In the genomic region with DNA sequence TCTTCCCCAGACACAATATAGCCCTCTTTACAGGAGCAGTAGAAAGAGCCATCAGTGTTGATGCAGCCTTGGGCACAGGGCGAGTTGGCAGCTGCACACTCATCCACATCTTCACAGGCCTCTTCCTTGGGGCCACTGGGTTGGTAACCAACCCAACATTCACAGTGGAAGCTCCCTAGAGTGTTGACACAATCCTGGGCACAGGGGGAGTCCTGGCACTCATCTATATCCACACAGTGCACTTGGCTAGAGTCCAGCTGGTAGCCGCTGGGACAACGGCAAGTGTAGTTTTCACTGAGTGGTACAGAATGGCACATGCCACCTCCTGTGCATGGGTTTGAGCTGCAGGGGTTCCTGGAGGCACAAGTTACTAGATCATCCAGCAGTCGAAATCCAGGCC, we compare ENCODE assay signal across 9 mouse cellular contexts. TPM values are rescaled to one million over a fixed set of nuclear protein-coding genes. Genes with fewer than 3 reads are reported as not detected.
DNase-seq lines count a peak whose midpoint lies in the region; ATAC-seq and TF ChIP-seq lines count a peak whose summit lies in the region.
"Had no signal": no experiment of that assay in that cellular context is flagged by ENCODE, and none has a peak within 500 bp of the region (broad histone marks: within the 10 kb centered on the region; RNA-seq: fewer than 3 reads in every experiment).

No protein-coding gene starts in this region.

- ATAC-seq in limb, embryonic 14.5 days (ENCODE audit: low FRiP score, low read depth): no peak
- ATAC-seq in stomach, embryonic 15.5 days (ENCODE audit: insufficient read depth, low FRiP score, low read depth): no peak

- H3K27me3 ChIP-seq in limb, embryonic 14.5 days (ENCODE audit: control insufficient read depth, insufficient read depth, low read length): no peaks in the 10 kb centered on the region
- no peaks in the 10 kb centered on the region for H3K27me3 ChIP-seq in stomach, embryonic 15.5 days (replicated peaks)

- no peaks in the 10 kb centered on the region for H3K4me1 ChIP-seq in limb, embryonic 14.5 days (ENCODE audit: control insufficient read depth, insufficient read depth, low read length)
- H3K4me1 ChIP-seq in stomach, embryonic 15.5 days: no peaks in the 10 kb centered on the region

- DNase-seq in cerebellum, postnatal 10 days: peak; percentile 31 to 53
- no peak for DNase-seq in cerebellum, adult 11 months
- DNase-seq in thymus, postnatal 10 days (ENCODE audit: low spot score in 2 of 2): peak; percentile 4 to 13
- DNase-seq in thymus, adult 18-20 months: no peak
- DNase-seq in limb, embryonic 14.5 days (ENCODE audit: low spot score): no peak
- no peak for DNase-seq in urinary bladder, postnatal 36 days (ENCODE audit: low spot score in 2 of 2)
- DNase-seq in natural killer cell, adult 2 months (ENCODE audit: low spot score in 2 of 2): no peak

- H3K9ac ChIP-seq in limb, embryonic 14.5 days (ENCODE audit: low read depth, low read length, severe bottlenecking): no peak overlapping the region
- no peak overlapping the region for H3K9ac ChIP-seq in stomach, embryonic 15.5 days

- H3K4me2 ChIP-seq in limb, embryonic 14.5 days (replicated peaks; ENCODE audit: low read depth, low read length, severe bottlenecking): no peak overlapping the region
- H3K4me2 ChIP-seq in stomach, embryonic 15.5 days: no peak overlapping the region

- peak overlapping the region; percentile 14 for H3K4me3 ChIP-seq in limb, embryonic 14.5 days (replicated peaks; ENCODE audit: low read length)
- peak overlapping the region; percentile 16 for H3K4me3 ChIP-seq in stomach, embryonic 15.5 days (replicated peaks)

- WGBS in limb, embryonic 14.5 days: 81% methylated on average over 4 of the region's 4 CpGs
- 72% methylated on average over 4 of the region's 4 CpGs for WGBS in stomach, embryonic 15.5 days

- no peak for TF ChIP-seq POLR2A in limb, embryonic 14.5 days (IDR thresholded peaks at IDR 0.05; ENCODE audit: borderline replicate concordance, extremely low read depth, insufficient read depth, insufficient read length)

- no peak overlapping the region for H3K27ac ChIP-seq in limb, embryonic 14.5 days (replicated peaks; ENCODE audit: low read depth, low read length)
- H3K27ac ChIP-seq in stomach, embryonic 15.5 days: peak overlapping the region; percentile 36; the same call in 1 of the 2 replicates

- no peaks in the 10 kb centered on the region for H3K36me3 ChIP-seq in limb, embryonic 14.5 days (ENCODE audit: control insufficient read depth, insufficient read depth, low read length)
- no peaks in the 10 kb centered on the region for H3K36me3 ChIP-seq in stomach, embryonic 15.5 days

- H3K9me3 ChIP-seq in limb, embryonic 14.5 days (ENCODE audit: control insufficient read depth, low read length): no peaks in the 10 kb centered on the region
- H3K9me3 ChIP-seq in stomach, embryonic 15.5 days: no peaks in the 10 kb centered on the region

RNA-seq across cellular contexts. Expression of a gene that starts 1.2 kb away (rescaled TPM):
- 11.6 and 11.9 TPM in 2 replicates for polyA plus RNA-seq in limb, embryonic 14.5 days (2012; rRNA removed)
- 11.7 and 12.5 TPM in 2 replicates for polyA plus RNA-seq in limb, embryonic 14.5 days (2014; fragmentation: Nextera tagmentation; extraction: Ambion mirVana)
- polyA plus RNA-seq in stomach, embryonic 15.5 days (2015; fragmentation: Nextera tagmentation; extraction: Ambion mirVana): 10.5 and 11.2 TPM in 2 replicates

RNA-seq across cellular contexts. Expression of a gene that starts 34.2 kb away (rescaled TPM):
- polyA plus RNA-seq in limb, embryonic 14.5 days (2012; rRNA removed): 15.1 and 17.3 TPM in 2 replicates
- polyA plus RNA-seq in limb, embryonic 14.5 days (2014; fragmentation: Nextera tagmentation; extraction: Ambion mirVana): 19.7 and 20.2 TPM in 2 replicates
- polyA plus RNA-seq in stomach, embryonic 15.5 days (2015; fragmentation: Nextera tagmentation; extraction: Ambion mirVana): 29.0 and 34.7 TPM in 2 replicates

RNA-seq across cellular contexts. Expression of a gene that starts 47.0 kb away (rescaled TPM):
- 2.8 and 5.4 TPM in 2 replicates for polyA plus RNA-seq in limb, embryonic 14.5 days (2012; rRNA removed)
- polyA plus RNA-seq in limb, embryonic 14.5 days (2014; fragmentation: Nextera tagmentation; extraction: Ambion mirVana): 4.0 and 4.8 TPM in 2 replicates
- 2.7 and 3.0 TPM in 2 replicates for polyA plus RNA-seq in stomach, embryonic 15.5 days (2015; fragmentation: Nextera tagmentation; extraction: Ambion mirVana)
- polyA plus RNA-seq: C2C12 had no signal

Comparison
In these comparisons a context has a peak if more than half of its experiments do, and no peak if none do; other contexts are left out.
1. DNase-seq: peak in cerebellum, postnatal 10 days (2 of 2) and thymus, postnatal 10 days (2 of 2); none in cerebellum, adult 11 months (single experiment), thymus, adult 18-20 months (0 of 2), limb, embryonic 14.5 days (single experiment), urinary bladder, postnatal 36 days (0 of 2) and natural killer cell, adult 2 months (0 of 2).